Mouse (Mus musculus) heart, postnatal 0 days (tissue): Measurements from ENCODE around the gene Ttc19.

Experiments
- CTCF ChIP-seq: IDR thresholded peaks from 2 replicates; pipeline ENCODE4 v1.5.1; 2016; ENCODE audit warnings: antibody characterized with exemption, control low read depth, low read depth
- EP300 ChIP-seq: IDR thresholded peaks from 2 replicates; pipeline ENCODE4 v1.6.1; 2016; ENCODE audit warnings: antibody characterized with exemption, low read depth

- no peak for TF ChIP-seq CTCF
- TF ChIP-seq EP300 = no peak
Measured at GRCm38 (mm10) chr11:62369924-62370323, 88.7 kb downstream of the Ttc19 start.
